Mouse (Mus musculus) olfactory bulb, adult 2 months (tissue): Measurements from ENCODE around the gene Dcun1d4.

ENCODE experiments used
- CTCF ChIP-seq: fragments of 200-500 bp; IDR thresholded peaks from 2 replicates; pipeline ENCODE4 v1.5.1; 2012; ENCODE audit warnings: low read depth, mild to moderate bottlenecking, low read length, moderate library complexity; ENCODE audit not compliant: insufficient read depth
- POLR2A ChIP-seq: fragments of 200-500 bp; IDR thresholded peaks from 2 replicates; pipeline ENCODE4 v1.6.1; 2012; ENCODE audit warnings: mild to moderate bottlenecking, low read depth, low read length, moderate library complexity; ENCODE audit not compliant: insufficient read depth

GRCm38 (mm10) chr5:73556733-73557425 is 76.1 kb downstream of the Dcun1d4 start:
- TF ChIP-seq POLR2A (no peak), CTCF (no peak)
